Mouse (Mus musculus) brain, embryonic 14.5 days (tissue): ENCODE measurements around the gene Parp16.

Source experiments
- CTCF ChIP-seq: fragments of 200-500 bp; IDR thresholded peaks from 2 replicates; pipeline ENCODE4 v1.5.1; 2012; ENCODE audit warnings: inconsistent platforms, mild to moderate bottlenecking, moderate library complexity, borderline replicate concordance; ENCODE audit not compliant: insufficient read depth, insufficient read length; ENCODE audit errors: extremely low read depth
- POLR2A ChIP-seq: fragments of 200-500 bp; IDR thresholded peaks from 2 replicates; pipeline ENCODE4 v1.6.1; 2012; ENCODE audit warnings: mild to moderate bottlenecking, inconsistent platforms, borderline replicate concordance; ENCODE audit not compliant: poor library complexity, insufficient read depth, insufficient read length, severe bottlenecking; ENCODE audit errors: extremely low read depth

DNA sequence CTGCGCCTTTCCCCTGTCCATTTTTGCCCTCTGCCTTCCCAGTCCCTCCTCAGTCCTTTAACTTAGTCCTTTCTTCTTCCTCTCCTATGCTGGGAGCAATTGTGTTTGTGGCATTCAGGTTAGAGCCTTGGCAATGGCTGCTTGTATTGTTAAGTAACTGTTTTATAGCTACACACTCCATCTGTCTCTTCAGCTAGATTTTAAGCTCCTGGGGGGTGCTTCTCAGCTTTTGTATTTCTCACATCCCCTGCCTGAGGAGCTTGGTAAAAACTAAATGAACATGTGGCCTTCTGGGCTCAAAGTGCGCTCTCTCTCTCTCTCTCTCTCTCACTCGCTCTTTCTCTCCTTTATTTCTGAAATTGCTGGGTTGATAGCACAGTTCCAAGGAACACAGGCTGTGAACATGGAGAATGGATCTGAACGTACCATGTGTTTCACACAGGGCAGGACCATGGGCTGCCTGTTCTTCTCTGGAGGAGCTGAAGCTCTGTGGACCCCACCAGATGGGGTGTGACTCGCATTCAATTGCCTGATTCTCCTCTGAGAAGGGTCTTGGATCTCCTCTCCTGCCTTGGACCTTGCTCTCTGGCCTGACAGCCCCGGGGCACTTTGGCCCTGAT is 42.3 kb upstream of the Parp16 start:
- TF ChIP-seq CTCF = no peak
- TF ChIP-seq POLR2A = no peak
